Mouse (Mus musculus) hindbrain, postnatal 0 days (tissue): ENCODE measurements around the gene Olfr19. TPM values are rescaled to one million over a fixed set of nuclear protein-coding genes. Genes with fewer than 3 reads are reported as not detected.
"Not testable (repeated sequence)": the region's sequence is repeated elsewhere in the genome, so short reads cannot be mapped to it uniquely, and the experiment has no call there.

Source experiments
- ATAC-seq: fragments of 200-750 bp; cut with Nextera tagmentation; 2 replicates; pipeline ENCODE4 v1.8.0; 2017; ENCODE audit warnings: mild to moderate bottlenecking, moderate TSS enrichment, moderate library complexity
- DNase-seq: peaks from one replicate; pipeline ENCODE4 v3.0.0-alpha.2; 2015; ENCODE audit warnings: low spot score
- H3K27ac ChIP-seq: fragments of 300-500 bp; sonication (generic); 2 replicates; pipeline ENCODE4 v1.5.1; 2014; ENCODE audit warnings: mild to moderate bottlenecking
- H3K27me3 ChIP-seq: fragments of 300-500 bp; sonication (generic); 2 replicates; pipeline ENCODE4 v1.6.1; 2014; ENCODE audit warnings: low read length, mixed read lengths; ENCODE audit not compliant: insufficient read depth
- H3K36me3 ChIP-seq: fragments of 300-500 bp; sonication (generic); 2 replicates; pipeline ENCODE4 v1.6.1; 2014; ENCODE audit warnings: low read length, mixed read lengths; ENCODE audit not compliant: insufficient read depth
- H3K4me1 ChIP-seq: fragments of 300-500 bp; sonication (generic); 2 replicates; pipeline ENCODE4 v1.6.1; 2014; ENCODE audit warnings: antibody characterized with exemption, low read length, mixed read lengths; ENCODE audit not compliant: insufficient read depth
- H3K4me2 ChIP-seq: fragments of 300-500 bp; sonication (generic); 2 replicates; pipeline ENCODE4 v1.6.1; 2014; ENCODE audit warnings: low read depth, mild to moderate bottlenecking, low read length, moderate library complexity, mixed read lengths
- H3K4me3 ChIP-seq: fragments of 300-500 bp; sonication (generic); 2 replicates; pipeline ENCODE4 v1.5.1; 2014; ENCODE audit warnings: low read length
- H3K9ac ChIP-seq: fragments of 300-500 bp; sonication (generic); replicated peaks from 2 replicates; pipeline ENCODE4 v1.6.1; 2014; ENCODE audit warnings: mild to moderate bottlenecking, low read length, moderate library complexity, mixed read lengths
- H3K9me3 ChIP-seq: fragments of 300-500 bp; sonication (generic); 2 replicates; pipeline ENCODE4 v1.6.1; 2016; ENCODE audit warnings: low read length, mixed read lengths
- CTCF ChIP-seq: IDR thresholded peaks from 2 replicates; pipeline ENCODE4 v1.5.1; 2016; ENCODE audit warnings: antibody characterized with exemption, control low read depth, low read depth
- WGBS: fragments of 180-500 bp; shearing (Covaris S2); extraction: QIAGEN DNeasy Blood & Tissue Kit; methylation state at CpG from one replicate; pipeline ENCODE4 v1.1.7; 2014; 5-methylcytosine and 5-hydroxymethylcytosine counted together
- polyA plus RNA-seq: library from polyadenylated mRNA; unstranded; fragments of >200 nt; fragmentation: Nextera tagmentation; extraction: Ambion mirVana; gene quantifications from 2 replicates; pipeline ENCODE4 v1.2.1, GENCODE M21; 2015
- total RNA-seq: library from RNA; depleted of rRNA; stranded (reverse); fragments of >200 nt; gene quantifications from 2 replicates; pipeline ENCODE4 v1.2.3, GENCODE M21; 2014; rRNA removed

Olfr19 gene
- not detected in 2 replicates for total RNA-seq
- not detected in 2 replicates for polyA plus RNA-seq

- Histone ChIP-seq H3K4me2 (no peak within 1 kb of the TSS), H3K9me3 (no peaks in the 10 kb centered on the region), H3K27me3 (no peaks in the 10 kb centered on the region), H3K4me1 (no peaks in the 10 kb centered on the region), H3K4me3 (no peak within 1 kb of the TSS), H3K9ac (no peak within 1 kb of the TSS), H3K36me3 (no peaks in the 10 kb centered on the region), H3K27ac (no peak within 1 kb of the TSS)
- TF ChIP-seq CTCF = no peak
- no peak for DNase-seq
- WGBS = 70% methylated on average over 2 of the region's 2 CpGs
- ATAC-seq = no peak
These were observed at the start of gene Olfr19 for GRCm38 (mm10) chr16:16676305-16676704. Gene Olfr19 (minus strand): TSS chr16:16676405.

GRCm38 (mm10) chr16:16684975-16685374, 8.8 kb upstream of the Olfr19 start:
- Histone ChIP-seq H3K4me1 (no peaks in the 10 kb centered on the region), H3K27ac (no peak overlapping the region), H3K27me3 (no peaks in the 10 kb centered on the region), H3K9ac (no peak overlapping the region), H3K36me3 (no peaks in the 10 kb centered on the region), H3K9me3 (no peaks in the 10 kb centered on the region), H3K4me3 (no peak overlapping the region), H3K4me2 (no peak overlapping the region)
- TF ChIP-seq CTCF = no peak
- no peak for ATAC-seq
- DNase-seq = no peak
- WGBS = 48% methylated on average over 3 of the region's 3 CpGs

- no peak for ATAC-seq
- Histone ChIP-seq H3K27ac (no peak overlapping the region), H3K4me2 (no peak overlapping the region), H3K36me3 (no peaks in the 10 kb centered on the region), H3K9me3 (no peaks in the 10 kb centered on the region), H3K4me1 (no peaks in the 10 kb centered on the region), H3K27me3 (no peaks in the 10 kb centered on the region), H3K9ac (no peak overlapping the region), H3K4me3 (no peak overlapping the region)
- DNase-seq = no peak
- 74% methylated on average over 2 of the region's 2 CpGs for WGBS
- TF ChIP-seq CTCF = no peak
These were observed 7.8 kb upstream of the Olfr19 start for GRCm38 (mm10) chr16:16684053-16684452.

DNA sequence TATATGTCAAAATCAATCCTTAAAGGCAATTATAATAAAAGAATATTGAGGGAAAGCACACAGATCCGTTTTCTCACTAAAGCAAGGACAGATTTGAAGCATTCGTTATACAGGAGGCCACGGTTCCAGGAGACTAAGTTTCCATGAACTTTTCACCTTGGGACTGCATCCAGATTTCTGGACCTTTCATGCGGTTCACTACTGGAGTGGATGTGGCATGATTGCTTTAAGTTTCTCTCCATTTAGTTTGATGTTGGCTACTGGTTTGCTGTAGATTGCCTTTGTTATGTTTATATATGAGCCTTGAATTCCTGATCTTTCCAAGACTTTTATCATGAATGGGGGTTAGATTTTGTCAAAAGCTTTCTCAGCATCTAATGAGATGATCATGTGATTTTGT, 11.2 kb downstream of the Olfr19 start:
- Histone ChIP-seq H3K27ac (no peak overlapping the region), H3K4me3 (no peak overlapping the region), H3K9ac (no peak overlapping the region), H3K9me3 (no peaks in the 10 kb centered on the region), H3K4me2 (no peak overlapping the region), H3K36me3 (no peaks in the 10 kb centered on the region), H3K4me1 (no peaks in the 10 kb centered on the region), H3K27me3 (no peaks in the 10 kb centered on the region)
- WGBS = 83% methylated on average over 4 of the region's 4 CpGs
- ATAC-seq (no peak), DNase-seq (no peak)
- TF ChIP-seq CTCF = no peak

- H3K27ac ChIP-seq, ATAC-seq, H3K4me3 ChIP-seq, H3K36me3 ChIP-seq, H3K27me3 ChIP-seq, DNase-seq, H3K9me3 ChIP-seq, H3K4me1 ChIP-seq, H3K4me2 ChIP-seq, H3K9ac ChIP-seq: not testable (repeated sequence)
These were observed 11.7 kb downstream of the Olfr19 start for GRCm38 (mm10) chr16:16664516-16664915.

GRCm38 (mm10) chr16:16645148-16645547, 31.1 kb downstream of the Olfr19 start:
- Histone ChIP-seq H3K36me3 (no peaks in the 10 kb centered on the region), H3K4me3 (no peak overlapping the region), H3K27me3 (no peaks in the 10 kb centered on the region), H3K9ac (no peak overlapping the region), H3K4me1 (no peaks in the 10 kb centered on the region), H3K4me2 (no peak overlapping the region), H3K27ac (no peak overlapping the region), H3K9me3 (no peaks in the 10 kb centered on the region)
- no peak for TF ChIP-seq CTCF
- no peak for DNase-seq
- WGBS = 86% methylated on average over 1 of the region's 1 CpGs
- ATAC-seq = no peak

DNA sequence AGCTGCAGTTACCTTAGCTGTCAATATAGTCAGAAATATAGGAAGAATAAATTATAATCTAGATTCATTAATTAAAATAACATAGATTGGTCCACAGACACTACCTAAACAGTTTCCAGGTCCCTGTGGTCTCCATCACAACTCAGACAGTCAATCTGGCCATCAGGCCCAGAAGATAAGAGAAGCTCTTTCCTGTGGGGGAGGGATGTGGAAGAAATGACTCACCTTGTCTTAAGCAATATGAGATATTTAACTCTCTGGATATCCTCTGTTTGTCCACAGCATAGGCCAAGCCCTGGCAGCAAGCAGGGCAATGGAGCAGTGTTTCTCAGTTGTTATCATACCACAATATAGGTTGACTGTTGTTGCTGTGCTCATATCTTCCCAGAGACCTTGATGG, 42.5 kb downstream of the Olfr19 start:
- DNase-seq (no peak), ATAC-seq (no peak)
- Histone ChIP-seq H3K27ac (no peak overlapping the region), H3K27me3 (no peaks in the 10 kb centered on the region), H3K4me1 (no peaks in the 10 kb centered on the region), H3K4me3 (no peak overlapping the region), H3K9ac (no peak overlapping the region), H3K4me2 (no peak overlapping the region), H3K36me3 (no peaks in the 10 kb centered on the region), H3K9me3 (no peaks in the 10 kb centered on the region)
- TF ChIP-seq CTCF = no peak

Other genes with a start within 250 kb of the Olfr19 start
- 24.0 and 27.6 TPM in 2 replicates for gene Fgd4, start 75.9 kb downstream of the Olfr19 start, total RNA-seq
- gene Fgd4, start 75.9 kb downstream of the Olfr19 start, polyA plus RNA-seq = 13.4 and 15.7 TPM in 2 replicates
- 19.0 and 20.7 TPM in 2 replicates for gene Spag6l, start 153.1 kb upstream of the Olfr19 start, total RNA-seq
- gene Spag6l, start 153.1 kb upstream of the Olfr19 start, polyA plus RNA-seq = 17.4 and 18.6 TPM in 2 replicates
- not detected in 2 replicates for gene Igll1, start 187.6 kb upstream of the Olfr19 start, total RNA-seq
- not detected in 2 replicates for gene Igll1, start 187.6 kb upstream of the Olfr19 start, polyA plus RNA-seq
- gene Top3b, start 194.3 kb upstream of the Olfr19 start, total RNA-seq = 68.4 and 99.6 TPM in 2 replicates
- 70.0 and 73.8 TPM in 2 replicates for gene Top3b, start 194.3 kb upstream of the Olfr19 start, polyA plus RNA-seq
- gene Vpreb1, start 194.4 kb upstream of the Olfr19 start, total RNA-seq = not detected in 2 replicates
- gene Vpreb1, start 194.4 kb upstream of the Olfr19 start, polyA plus RNA-seq = 0.33 and 0.58 TPM in 2 replicates
- gene Ppm1f, start 220.1 kb upstream of the Olfr19 start, total RNA-seq = 32.2 and 37.9 TPM in 2 replicates
- 12.6 and 13.4 TPM in 2 replicates for gene Ppm1f, start 220.1 kb upstream of the Olfr19 start, polyA plus RNA-seq